Mouse (Mus musculus): ENCODE results near the gene 2610301B20Rik.

DNA sequence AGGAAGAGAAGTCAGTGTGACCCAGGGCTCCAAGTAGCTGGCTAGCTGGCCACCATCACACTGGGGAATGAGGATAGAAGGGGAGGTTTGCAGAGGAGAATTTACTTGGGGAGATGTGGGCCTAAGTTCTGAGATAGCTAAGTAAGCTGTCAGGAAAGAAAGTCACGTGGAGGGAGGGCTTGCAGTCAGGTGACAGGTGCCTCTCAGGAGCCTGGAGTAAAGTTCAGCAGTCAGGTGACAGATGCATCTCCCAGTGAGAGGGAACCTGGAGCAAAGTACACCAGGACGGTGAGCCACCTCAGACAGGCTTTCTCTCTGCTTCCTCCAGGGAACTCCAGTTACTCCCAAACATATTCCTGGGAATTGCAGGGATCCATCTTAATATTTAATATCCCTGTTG, 49.8 kb downstream of the 2610301B20Rik start:
- no peak for TF ChIP-seq CTCF (IDR thresholded peaks at IDR 0.05 in 2 of 3, conservative IDR thresholded peaks at IDR 0.05 in 1 of 3; ENCODE audit: control insufficient read depth in 1 of 3, insufficient read depth in 1 of 3, low read depth in 2 of 3, low read length in 3 of 3, poor library complexity in 1 of 3, severe bottlenecking in 1 of 3)
- no peak for TF ChIP-seq SMC3 (IDR thresholded peaks at IDR 0.05; ENCODE audit: low read depth, low read length)
- no peak for TF ChIP-seq NELFE (IDR thresholded peaks at IDR 0.05; ENCODE audit: low read depth, low read length)
- no peak for TF ChIP-seq POLR2A (IDR thresholded peaks at IDR 0.05; ENCODE audit: control insufficient read depth in 1 of 2, insufficient read depth in 1 of 2, low read depth in 1 of 2, low read length in 2 of 2, poor library complexity in 1 of 2)
- TF ChIP-seq JUND (IDR thresholded peaks at IDR 0.05; ENCODE audit: low read depth, low read length), result no peak
- no peak for TF ChIP-seq CHD2 (IDR thresholded peaks at IDR 0.05; ENCODE audit: low read length)
- no peak for TF ChIP-seq USF2 (IDR thresholded peaks at IDR 0.05; ENCODE audit: borderline replicate concordance in 1 of 2, insufficient read depth in 1 of 2, low read depth in 1 of 2, low read length in 2 of 2)
- TF ChIP-seq MEF2A (IDR thresholded peaks at IDR 0.05; ENCODE audit: extremely low read depth, insufficient replicate concordance, low read depth, low read length, poor library complexity, severe bottlenecking), result no peak
- TF ChIP-seq TCF12 (IDR thresholded peaks at IDR 0.05; ENCODE audit: low read depth, low read length), result no peak
- no peak for TF ChIP-seq ETS1 (IDR thresholded peaks at IDR 0.05; ENCODE audit: low read depth, low read length)
- no peak for TF ChIP-seq TAL1 (IDR thresholded peaks at IDR 0.05; ENCODE audit: low read length)
- TF ChIP-seq BHLHE40 (IDR thresholded peaks at IDR 0.05; ENCODE audit: borderline replicate concordance, low read depth, low read length), result no peak
